Mouse (Mus musculus) C3H10T1/2 (cell line): Measurements from ENCODE around the gene Rimklb. TPM values are rescaled to one million over a fixed set of nuclear protein-coding genes. Genes with fewer than 3 reads are reported as not detected.

ENCODE experiments used
- polyA plus RNA-seq, 2 experiments: library from polyadenylated mRNA; unstranded; fragments of >200 nt; fragmentation: generic; extraction: Trizol; gene quantifications; one replicate each; pipeline ENCODE4 v1.2.1; 2012; ENCODE audit warnings: missing spikeins in 2 of 2

The Rimklb gene
- polyA plus RNA-seq: not detected

GRCm38 (mm10) chr6:122498661-122499060 is at the start of gene Rimklb:
Gene Rimklb, minus strand, starts transcription at chr6:122498761.

GRCm38 (mm10) chr6:122505545-122505944 is 7.0 kb upstream of the Rimklb start, which contains the start of gene Mfap5:
Gene Mfap5, plus strand, starts transcription at chr6:122505845.

Other genes with a start within 250 kb of the Rimklb start
- gene Klrg1, start 215.9 kb downstream of the Rimklb start, polyA plus RNA-seq: under 1 TPM in 1 of 2 experiments, not detected in 1; 0.11 TPM
- 10 to 100 TPM; 14.5 to 50.3 TPM for gene M6pr, start 190.0 kb downstream of the Rimklb start, polyA plus RNA-seq
- gene Phc1, start 158.2 kb downstream of the Rimklb start, polyA plus RNA-seq: 10 to 100 TPM in 1 of 2 experiments, 1 to 10 TPM in 1; 5.8 to 20.0 TPM
- gene Mfap5, start 7.1 kb upstream of the Rimklb start, polyA plus RNA-seq: 1 to 10 TPM; 1.1 to 5.4 TPM
- gene Aicda, start 55.0 kb upstream of the Rimklb start, polyA plus RNA-seq: not detected
- 1 to 10 TPM in 1 of 2 experiments, under 1 TPM in 1; 0.20 to 3.9 TPM for gene Apobec1, start 103.7 kb upstream of the Rimklb start, polyA plus RNA-seq
- gene Gdf3, start 111.3 kb upstream of the Rimklb start, polyA plus RNA-seq: not detected
- not detected for gene Dppa3, start 127.6 kb upstream of the Rimklb start, polyA plus RNA-seq
- gene Nanog, start 208.7 kb upstream of the Rimklb start, polyA plus RNA-seq: not detected